Mouse (Mus musculus) kidney, adult 2 months (tissue): Measurements from ENCODE around the gene Bicra. TPM values are rescaled to one million over a fixed set of nuclear protein-coding genes. Genes with fewer than 3 reads are reported as not detected.

ENCODE experiments used
- DNase-seq: peaks from one replicate; pipeline ENCODE4 v3.0.0; 2021
- H3K27ac ChIP-seq: fragments of 200-500 bp; 2 replicates; pipeline ENCODE4 v1.5.1; 2012; ENCODE audit warnings: low read depth, low read length, control low read depth, inconsistent platforms; ENCODE audit not compliant: insufficient read depth
- H3K27me3 ChIP-seq: fragments of 200-500 bp; replicated peaks from 2 replicates; pipeline ENCODE4 v1.6.1; 2012; ENCODE audit warnings: mild to moderate bottlenecking, moderate library complexity, low read length, inconsistent platforms; ENCODE audit not compliant: control insufficient read depth, insufficient read depth
- H3K36me3 ChIP-seq: fragments of 200-500 bp; 2 replicates; pipeline ENCODE4 v1.6.1; 2012; ENCODE audit warnings: mild to moderate bottlenecking, moderate library complexity, low read length, inconsistent platforms; ENCODE audit not compliant: control insufficient read depth, insufficient read depth
- H3K4me1 ChIP-seq: fragments of 200-500 bp; 2 replicates; pipeline ENCODE4 v1.6.1; 2011; ENCODE audit warnings: low read length; ENCODE audit not compliant: control insufficient read depth, insufficient read depth
- H3K4me3 ChIP-seq: fragments of 200-500 bp; 2 replicates; pipeline ENCODE4 v1.5.1; 2011; ENCODE audit warnings: mild to moderate bottlenecking, low read depth, low read length, control low read depth; ENCODE audit not compliant: insufficient read depth
- CTCF ChIP-seq: fragments of 200-500 bp; conservative IDR thresholded peaks from 2 replicates; pipeline ENCODE4 v1.5.1; 2011; ENCODE audit warnings: low read depth, mild to moderate bottlenecking, control low read depth, low read length, moderate library complexity, mixed read lengths; ENCODE audit not compliant: insufficient read depth, insufficient read length
- POLR2A ChIP-seq: fragments of 200-500 bp; IDR thresholded peaks from one replicate; pipeline ENCODE4 v1.6.1; 2011; ENCODE audit warnings: low read depth, low read length, control low read depth
- WGBS: fragments of 180-500 bp; shearing (Covaris S2); methylation state at CpG from one replicate; pipeline ENCODE4 v1.1.7; 2018; 5-methylcytosine and 5-hydroxymethylcytosine counted together
- polyA plus RNA-seq: library from polyadenylated mRNA; depleted of rRNA; stranded (reverse); fragments of >200 nt; gene quantifications from 2 replicates; pipeline ENCODE4 v1.2.3, GENCODE M21; 2012

Gene Bicra
- polyA plus RNA-seq, 1 experiment = 8.6 TPM

DNA sequence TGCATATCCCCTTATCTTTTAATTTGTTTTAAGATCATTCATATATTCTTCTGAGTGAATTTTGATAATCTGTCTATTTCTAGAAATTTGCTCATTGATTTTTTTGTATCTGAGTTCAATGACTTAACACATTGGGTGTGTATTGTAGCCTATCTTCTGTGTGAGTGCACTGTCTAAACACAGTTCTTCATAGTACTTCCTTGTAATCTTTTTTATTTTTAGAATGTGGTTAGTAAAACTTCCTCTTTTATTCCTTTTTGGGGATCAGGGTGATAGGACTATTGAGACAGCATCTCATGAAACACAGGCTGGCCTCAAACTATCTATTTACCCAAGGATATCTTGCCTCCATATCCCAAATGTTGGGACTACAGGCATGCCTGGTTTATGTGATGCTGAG, 23.1 kb upstream of the Bicra start:
- H3K36me3 ChIP-seq = no peaks in the 10 kb centered on the region
- H3K4me1 ChIP-seq = no peaks in the 10 kb centered on the region
- no peak for TF ChIP-seq CTCF
- no peak for TF ChIP-seq POLR2A
- H3K27me3 ChIP-seq = no peaks in the 10 kb centered on the region
- H3K4me3 ChIP-seq = no peak overlapping the region
- no peak for DNase-seq
- H3K27ac ChIP-seq = no peak overlapping the region

DNA sequence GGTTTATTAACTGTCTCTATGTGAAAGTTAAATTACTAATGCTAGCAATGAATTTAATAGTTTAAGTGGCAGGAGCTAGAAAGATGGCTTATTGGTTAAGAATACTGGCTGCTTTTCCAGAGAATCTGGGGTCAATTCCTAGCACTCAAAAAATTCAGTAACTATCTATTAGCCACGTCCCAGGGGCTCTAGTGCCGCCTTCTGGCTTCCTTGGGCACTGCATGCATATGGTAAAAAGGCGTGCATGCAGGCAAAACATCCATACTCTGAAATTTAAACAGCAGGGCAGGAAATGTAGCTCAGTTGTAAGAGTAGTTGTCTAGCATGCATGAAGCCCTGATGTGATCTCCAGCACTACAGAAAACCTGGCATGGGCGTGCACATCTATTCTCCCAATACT, 15.8 kb upstream of the Bicra start:
- no peak for TF ChIP-seq POLR2A
- TF ChIP-seq CTCF = peak; percentile 38; the same call in 1 of the 2 replicates
- WGBS = 48% methylated on average over 4 of the region's 4 CpGs
- DNase-seq = no peak
- H3K4me1 ChIP-seq = no peaks in the 10 kb centered on the region
- no peaks in the 10 kb centered on the region; the same call in 1 of the 2 replicates for H3K27me3 ChIP-seq
- no peaks in the 10 kb centered on the region for H3K36me3 ChIP-seq
- H3K27ac ChIP-seq = no peak overlapping the region
- H3K4me3 ChIP-seq = no peak overlapping the region

DNA sequence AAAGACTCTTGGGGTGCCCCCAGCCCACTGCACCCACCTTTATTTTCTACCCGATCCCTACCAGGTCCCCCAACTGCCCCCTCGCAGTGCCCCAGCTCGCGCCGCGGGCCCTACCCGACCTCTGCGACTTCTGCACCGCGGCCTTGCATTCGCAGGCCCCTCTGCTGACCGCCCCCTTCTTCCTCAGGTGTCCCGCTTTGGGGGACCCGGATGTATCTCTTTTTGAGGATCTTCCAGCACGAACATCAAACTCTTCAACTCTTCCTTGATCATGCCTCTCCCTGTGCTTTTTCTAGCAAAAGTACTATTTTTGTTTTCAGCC, 14.3 kb upstream of the Bicra start:
- WGBS = 79% methylated on average over 15 of the region's 15 CpGs
- TF ChIP-seq POLR2A = no peak
- TF ChIP-seq CTCF = no peak
- no peaks in the 10 kb centered on the region for H3K4me1 ChIP-seq
- no peak overlapping the region for H3K4me3 ChIP-seq
- no peaks in the 10 kb centered on the region; the same call in 1 of the 2 replicates for H3K27me3 ChIP-seq
- H3K36me3 ChIP-seq = no peaks in the 10 kb centered on the region
- no peak for DNase-seq
- no peak overlapping the region for H3K27ac ChIP-seq

DNA sequence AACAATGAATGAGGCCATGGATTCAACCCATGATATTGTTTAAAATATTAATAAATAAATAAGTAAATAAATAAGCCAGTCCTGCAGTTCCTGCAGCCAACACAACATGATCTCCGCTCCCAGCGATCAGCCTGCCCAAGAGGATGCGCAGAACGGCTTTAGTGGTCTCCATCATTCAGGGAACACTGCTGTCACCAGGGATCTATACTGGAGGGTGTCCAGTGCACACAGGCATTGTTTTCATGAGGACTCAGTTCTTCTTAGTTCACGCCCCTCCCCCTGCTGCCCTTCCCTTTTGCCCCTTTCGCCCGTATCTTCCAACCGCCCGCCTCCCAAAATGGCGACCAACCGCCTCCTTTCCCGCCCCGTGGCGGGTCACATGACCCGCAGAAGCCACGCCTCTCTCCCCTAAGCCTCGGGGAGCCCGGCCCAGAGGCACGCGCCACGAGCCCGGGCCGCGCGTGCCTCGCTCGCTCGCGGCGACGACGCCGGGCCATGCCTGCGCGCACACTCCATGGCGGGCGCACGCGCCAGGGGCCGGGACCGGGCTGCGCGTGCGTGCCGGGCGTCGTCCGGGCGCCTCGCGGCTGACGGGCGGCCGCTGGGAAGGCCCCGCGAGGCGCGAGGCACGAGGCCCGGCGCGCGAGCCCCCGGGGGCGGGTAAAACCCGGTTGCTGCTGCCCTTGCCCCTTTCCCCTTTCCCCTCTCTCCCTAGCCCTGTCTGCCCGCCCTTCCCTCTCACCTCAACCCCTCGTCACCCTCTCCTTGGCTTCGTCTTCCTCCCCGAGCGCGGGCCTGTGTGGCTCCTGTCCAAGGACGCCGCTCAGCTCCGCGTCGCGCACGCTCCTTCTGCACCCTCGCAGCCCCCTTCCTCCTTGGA, 13.7 kb upstream of the Bicra start, which contains the start of gene Zfp541:
Gene Zfp541, plus strand, starts transcription at position 596 of the 880 bp plus-strand sequence.
- no peak within 1 kb of the TSS for H3K4me3 ChIP-seq
- no peaks in the 10 kb centered on the region for H3K4me1 ChIP-seq
- H3K36me3 ChIP-seq = no peaks in the 10 kb centered on the region
- H3K27ac ChIP-seq = no peak within 1 kb of the TSS
- no peaks in the 10 kb centered on the region; the same call in 1 of the 2 replicates for H3K27me3 ChIP-seq
- no peak for DNase-seq
- TF ChIP-seq CTCF (no peak), POLR2A (no peak)
- WGBS = 64% methylated on average over 80 of the region's 80 CpGs

DNA sequence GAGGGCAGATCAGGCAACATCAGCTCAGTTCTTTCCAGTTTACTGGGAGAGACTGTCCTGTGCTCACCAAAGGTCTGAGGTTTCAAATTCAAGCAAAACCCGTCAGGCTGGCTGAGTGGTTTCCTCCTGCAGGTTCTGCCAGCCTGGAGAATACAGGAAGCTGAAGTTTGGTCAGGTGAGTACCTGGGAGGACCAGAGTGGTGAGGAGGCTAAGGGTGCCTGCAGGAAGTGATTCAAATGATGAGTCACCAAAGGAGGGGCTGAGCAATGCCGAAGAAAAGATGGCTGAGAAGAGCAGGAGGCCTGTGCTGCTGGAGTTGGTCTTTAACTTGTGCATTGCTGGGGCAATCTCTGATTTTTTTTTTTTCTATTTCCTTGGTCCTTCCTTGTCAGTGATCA, 9.4 kb upstream of the Bicra start:
- Histone ChIP-seq H3K4me3 (no peak overlapping the region), H3K36me3 (no peaks in the 10 kb centered on the region), H3K27ac (no peak overlapping the region), H3K4me1 (no peaks in the 10 kb centered on the region), H3K27me3 (no peaks in the 10 kb centered on the region; the same call in 1 of the 2 replicates)
- no peak for DNase-seq
- WGBS = 54% methylated on average over 2 of the region's 2 CpGs
- TF ChIP-seq CTCF (no peak), POLR2A (no peak)

DNA sequence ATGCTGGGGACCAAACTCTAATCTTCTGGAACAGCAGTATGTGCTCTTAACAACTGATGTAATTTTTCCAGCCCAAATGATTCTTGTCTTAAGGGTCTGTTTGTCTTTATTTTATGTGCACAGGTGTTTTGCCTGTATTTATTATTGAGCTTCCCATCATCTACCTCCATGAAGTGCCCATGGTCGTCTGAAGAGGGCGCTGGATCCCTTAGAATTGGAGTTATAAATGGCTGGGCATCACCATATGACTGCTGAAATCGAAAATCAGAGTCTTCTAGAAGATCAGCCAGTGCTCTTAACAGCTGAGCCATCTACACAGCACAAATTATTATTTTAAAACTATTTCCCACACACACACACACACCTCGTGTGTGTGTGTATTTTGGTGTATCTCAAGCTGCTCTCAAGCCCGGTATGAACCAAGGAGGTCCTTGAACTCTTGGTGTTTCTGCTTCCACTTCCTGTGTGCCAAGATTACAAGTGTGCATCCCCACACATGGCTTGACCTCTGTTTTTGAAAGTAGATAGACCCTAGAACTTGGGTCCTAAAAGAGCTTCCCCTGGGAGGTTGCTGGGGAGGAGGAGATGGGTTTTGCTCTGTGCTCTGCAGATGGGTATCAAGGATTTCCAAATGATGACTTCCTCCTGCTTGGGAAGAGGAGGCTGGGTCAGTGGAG, 8.9 kb upstream of the Bicra start:
- no peak overlapping the region for H3K27ac ChIP-seq
- TF ChIP-seq POLR2A (no peak), CTCF (peak; percentile 47; the same call in 1 of the 2 replicates)
- no peak overlapping the region for H3K4me3 ChIP-seq
- H3K4me1 ChIP-seq = no peaks in the 10 kb centered on the region; the same call in 1 of the 2 replicates
- DNase-seq = peak; percentile 33
- H3K36me3 ChIP-seq = no peaks in the 10 kb centered on the region
- H3K27me3 ChIP-seq = no peaks in the 10 kb centered on the region
- 19% methylated on average over 5 of the region's 5 CpGs for WGBS

DNA sequence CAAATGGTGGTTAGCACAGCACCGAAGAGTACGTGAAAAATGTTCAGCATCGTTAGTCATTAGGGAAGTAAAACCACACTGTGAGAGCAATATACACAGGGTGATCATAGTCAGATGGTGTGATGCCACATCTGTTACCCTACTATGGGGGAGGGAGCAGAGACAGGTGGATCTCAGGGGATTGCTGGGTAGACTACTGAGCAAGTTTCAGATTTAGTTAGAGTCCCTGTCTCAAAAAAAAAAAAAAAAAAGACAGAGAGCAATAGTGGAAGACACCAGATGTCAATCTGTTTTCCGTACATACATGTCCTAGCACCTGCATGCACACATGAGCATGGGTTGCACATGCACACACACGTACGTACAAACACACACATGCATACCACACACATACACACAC, 7.9 kb upstream of the Bicra start:
- no peak overlapping the region for H3K27ac ChIP-seq
- no peak for TF ChIP-seq CTCF
- H3K36me3 ChIP-seq = no peaks in the 10 kb centered on the region
- no peak for DNase-seq
- 81% methylated on average over 6 of the region's 6 CpGs for WGBS
- no peaks in the 10 kb centered on the region for H3K27me3 ChIP-seq
- no peak overlapping the region for H3K4me3 ChIP-seq
- H3K4me1 ChIP-seq = no peaks in the 10 kb centered on the region; the same call in 1 of the 2 replicates
